Mouse (Mus musculus): ENCODE measurements at regions not wholly inside any gene's neighbourhood (a gene's known extent, or its start where the extent isn't known, plus 50 kb on each side); places are given as distances from the start of the nearest gene placed in this dataset.
"Not testable (repeated sequence)": the region's sequence is repeated elsewhere in the genome, so short reads cannot be mapped to it uniquely, and the experiment has no call there.

DNA sequence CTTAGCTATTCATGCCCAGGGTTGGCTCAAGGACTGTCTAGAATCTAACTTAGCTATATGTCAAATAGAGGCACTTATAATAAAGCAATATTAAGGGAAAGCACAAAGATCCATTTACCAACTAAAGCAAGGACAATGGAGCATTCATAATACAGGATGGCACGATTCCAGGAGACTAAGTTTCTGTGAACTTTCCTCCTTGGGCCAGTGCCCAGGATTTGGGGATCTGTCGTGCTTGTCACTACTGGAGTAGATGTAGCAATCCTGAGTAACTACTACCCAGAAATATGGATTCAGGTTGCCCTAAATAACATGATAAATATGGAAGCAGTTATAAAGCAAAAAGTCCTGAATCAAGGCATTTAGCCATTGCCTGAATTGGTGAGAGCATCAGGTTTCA lies 233.7 kb downstream of the AI429214 start:
- Histone ChIP-seq H3K4me3 (ENCODE audit: low read depth, low read length) (no peak overlapping the region), H3K36me3 (ENCODE audit: insufficient read depth) (no peaks in the 10 kb centered on the region), H3K9ac (no peak overlapping the region), H3K27ac (ENCODE audit: low read depth) (no peak overlapping the region), H3K4me1 (ENCODE audit: insufficient read depth) (no peaks in the 10 kb centered on the region), H3K9me3 (ENCODE audit: low read depth, low read length) (no peaks in the 10 kb centered on the region), H3K4me2 (no peak overlapping the region), H3K27me3 (ENCODE audit: insufficient read depth, low read length) (no peaks in the 10 kb centered on the region)
- ATAC-seq (ENCODE audit: insufficient read depth) (no peak), DNase-seq (peak; percentile 33)
- WGBS = 61% methylated on average over 2 of the region's 2 CpGs
- no peak for TF ChIP-seq CTCF (IDR thresholded peaks at IDR 0.05; ENCODE audit: low read depth)

DNA sequence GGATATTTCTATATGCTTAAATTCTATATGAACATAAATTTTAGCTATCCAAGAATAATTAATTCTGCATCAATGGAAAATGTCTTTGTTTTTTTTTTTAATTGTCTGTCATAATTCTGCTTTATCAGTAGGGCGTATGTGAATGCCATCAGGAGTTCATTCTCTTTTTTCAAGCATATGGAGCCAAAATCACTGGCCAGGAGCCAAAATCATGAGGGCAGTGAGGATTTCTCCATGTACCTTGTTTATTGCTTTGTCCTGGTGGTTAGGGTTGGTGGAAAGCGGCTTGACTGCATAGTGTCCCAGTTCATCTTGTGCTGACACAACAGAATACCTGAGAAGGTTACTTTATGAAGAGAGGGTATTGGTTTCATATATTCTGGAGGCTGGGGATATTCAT lies 243.9 kb downstream of the AI429214 start:
- Histone ChIP-seq H3K4me3 (ENCODE audit: low read depth, low read length) (no peak overlapping the region), H3K27ac (ENCODE audit: low read depth) (no peak overlapping the region), H3K9me3 (ENCODE audit: low read depth, low read length) (no peaks in the 10 kb centered on the region), H3K4me1 (ENCODE audit: insufficient read depth) (no peaks in the 10 kb centered on the region), H3K9ac (no peak overlapping the region), H3K36me3 (ENCODE audit: insufficient read depth) (no peaks in the 10 kb centered on the region), H3K27me3 (ENCODE audit: insufficient read depth, low read length) (no peaks in the 10 kb centered on the region), H3K4me2 (no peak overlapping the region)
- WGBS = 75% methylated on average over 2 of the region's 2 CpGs
- no peak for TF ChIP-seq CTCF (IDR thresholded peaks at IDR 0.05; ENCODE audit: low read depth)
- ATAC-seq (ENCODE audit: insufficient read depth) (no peak), DNase-seq (no peak)

DNA sequence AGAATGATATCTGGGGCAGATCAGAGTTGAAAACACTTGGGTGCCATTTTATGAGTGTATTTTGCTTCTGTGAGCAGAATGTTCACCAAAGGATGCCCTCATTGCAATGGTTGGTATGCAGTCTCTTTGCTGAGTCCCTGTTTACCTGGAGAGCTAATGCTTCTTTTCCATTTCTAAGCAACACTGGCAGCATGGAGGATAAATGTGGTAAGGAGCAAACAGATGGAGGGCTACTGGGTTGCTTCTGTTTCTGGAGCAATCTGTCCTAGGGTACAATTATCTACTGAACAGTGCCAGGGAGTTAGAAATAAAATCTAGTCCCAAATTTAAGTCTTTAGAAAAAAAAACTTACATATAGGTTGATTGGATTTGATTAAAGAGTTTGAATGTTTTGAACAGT lies 245.9 kb downstream of the AI429214 start:
- H3K9ac ChIP-seq = no peak overlapping the region
- no peak for TF ChIP-seq CTCF (IDR thresholded peaks at IDR 0.05; ENCODE audit: low read depth)

GRCm38 (mm10) chr8:37251234-37251633 lies 257.8 kb downstream of the AI429214 start:
- 65% methylated on average over 7 of the region's 7 CpGs for WGBS
- H3K27ac ChIP-seq (ENCODE audit: low read depth); DNase-seq; H3K36me3 ChIP-seq (ENCODE audit: insufficient read depth); H3K9ac ChIP-seq; H3K9me3 ChIP-seq (ENCODE audit: low read depth, low read length); H3K4me3 ChIP-seq (ENCODE audit: low read depth, low read length); H3K4me1 ChIP-seq (ENCODE audit: insufficient read depth); ATAC-seq (ENCODE audit: insufficient read depth); H3K27me3 ChIP-seq (ENCODE audit: insufficient read depth, low read length); H3K4me2 ChIP-seq: not testable (repeated sequence)

More for the DNA sequence above, 245.9 kb downstream of the AI429214 start:
- H3K9me3 ChIP-seq (ENCODE audit: low read depth, low read length) = no peaks in the 10 kb centered on the region
- no peak overlapping the region for H3K4me2 ChIP-seq
- H3K4me3 ChIP-seq (ENCODE audit: low read depth, low read length) = no peak overlapping the region
- H3K27me3 ChIP-seq (ENCODE audit: insufficient read depth, low read length) = no peaks in the 10 kb centered on the region
- no peak for ATAC-seq (ENCODE audit: insufficient read depth)
- no peaks in the 10 kb centered on the region for H3K4me1 ChIP-seq (ENCODE audit: insufficient read depth)
- no peak overlapping the region for H3K27ac ChIP-seq (ENCODE audit: low read depth)
- no peaks in the 10 kb centered on the region for H3K36me3 ChIP-seq (ENCODE audit: insufficient read depth)
- no peak for DNase-seq

- H3K36me3 ChIP-seq (ENCODE audit: insufficient read depth) = no peaks in the 10 kb centered on the region
- no peaks in the 10 kb centered on the region for H3K9me3 ChIP-seq (ENCODE audit: low read depth, low read length)
- H3K4me3 ChIP-seq (ENCODE audit: low read depth, low read length) = no peak overlapping the region
- H3K4me1 ChIP-seq (ENCODE audit: insufficient read depth) = no peaks in the 10 kb centered on the region
- WGBS = 70% methylated on average over 7 of the region's 7 CpGs
- TF ChIP-seq CTCF (IDR thresholded peaks at IDR 0.05; ENCODE audit: low read depth) = no peak
- H3K9ac ChIP-seq = no peak overlapping the region
- H3K27ac ChIP-seq (ENCODE audit: low read depth) = no peak overlapping the region
- no peak for ATAC-seq (ENCODE audit: insufficient read depth)
- no peak for DNase-seq
- no peak overlapping the region for H3K4me2 ChIP-seq
- H3K27me3 ChIP-seq (ENCODE audit: insufficient read depth, low read length) = no peaks in the 10 kb centered on the region
Observed at GRCm38 (mm10) chr8:37291069-37291850, 297.9 kb downstream of the AI429214 start.
